Mouse (Mus musculus) midbrain, embryonic 12.5 days (tissue): ENCODE measurements at regions not wholly inside any gene's neighbourhood (a gene's known extent, or its start where the extent isn't known, plus 50 kb on each side); places are given as distances from the start of the nearest gene placed in this dataset.

Source experiments
- ATAC-seq: fragments of 200-750 bp; cut with Nextera tagmentation; 2 replicates; pipeline ENCODE4 v1.8.0; 2017; ENCODE audit warnings: low read depth, moderate TSS enrichment, moderate library complexity; ENCODE audit not compliant: low FRiP score
- H3K27ac ChIP-seq: fragments of 300-500 bp; sonication (generic); replicated peaks from 2 replicates; pipeline ENCODE4 v1.5.1; 2016; ENCODE audit warnings: mild to moderate bottlenecking
- H3K27me3 ChIP-seq: fragments of 300-500 bp; sonication (generic); 2 replicates; pipeline ENCODE4 v1.6.1; 2016; ENCODE audit warnings: mild to moderate bottlenecking
- H3K36me3 ChIP-seq: fragments of 300-500 bp; sonication (generic); 2 replicates; pipeline ENCODE4 v1.6.1; 2016
- H3K4me1 ChIP-seq: fragments of 300-500 bp; sonication (generic); 2 replicates; pipeline ENCODE4 v1.6.1; 2016
- H3K4me2 ChIP-seq: fragments of 300-500 bp; sonication (generic); replicated peaks from 2 replicates; pipeline ENCODE4 v1.6.1; 2016; ENCODE audit warnings: mild to moderate bottlenecking, moderate library complexity
- H3K4me3 ChIP-seq: fragments of 300-500 bp; sonication (generic); 2 replicates; pipeline ENCODE4 v1.5.1; 2016; ENCODE audit warnings: mild to moderate bottlenecking
- H3K9ac ChIP-seq: fragments of 300-500 bp; sonication (generic); replicated peaks from 2 replicates; pipeline ENCODE4 v1.6.1; 2016; ENCODE audit warnings: mild to moderate bottlenecking, moderate library complexity
- H3K9me3 ChIP-seq: fragments of 300-500 bp; sonication (generic); 2 replicates; pipeline ENCODE4 v1.6.1; 2016; ENCODE audit warnings: mild to moderate bottlenecking
- WGBS: fragments of 180-500 bp; shearing (Covaris S2); methylation state at CpG from one replicate; pipeline ENCODE4 v1.1.7; 2016; 5-methylcytosine and 5-hydroxymethylcytosine counted together

GRCm38 (mm10) chr3:83416536-83416935 is 288.8 kb downstream of the Dchs2 start:
- no peaks in the 10 kb centered on the region for H3K9me3 ChIP-seq
- H3K4me1 ChIP-seq: no peaks in the 10 kb centered on the region
- no peak for ATAC-seq
- no peak overlapping the region for H3K9ac ChIP-seq
- no peaks in the 10 kb centered on the region for H3K36me3 ChIP-seq
- no peak overlapping the region for H3K27ac ChIP-seq
- no peak overlapping the region for H3K4me3 ChIP-seq
- H3K4me2 ChIP-seq: no peak overlapping the region
- H3K27me3 ChIP-seq: no peaks in the 10 kb centered on the region

DNA sequence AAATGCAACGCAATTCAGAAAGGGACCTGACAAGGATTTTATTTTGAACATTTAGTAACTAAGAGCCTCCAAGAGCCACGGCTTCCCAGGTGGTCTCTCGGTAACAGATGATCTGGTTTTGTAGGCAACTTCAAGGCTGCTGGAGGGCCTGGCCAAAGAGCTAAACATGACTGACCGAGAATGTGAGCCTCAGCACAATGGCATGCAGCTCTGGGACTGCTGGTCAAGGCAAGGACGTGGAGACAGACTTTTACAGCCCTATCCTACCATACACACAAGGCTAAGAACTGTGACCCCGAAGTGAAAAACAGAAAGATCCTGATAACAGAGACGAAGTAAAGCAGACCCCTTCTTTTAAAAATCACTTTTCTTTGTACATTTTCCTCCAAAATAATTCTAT is 296.5 kb downstream of the Dchs2 start:
- 66% methylated on average over 7 of the region's 7 CpGs for WGBS
- H3K4me1 ChIP-seq: no peaks in the 10 kb centered on the region

DNA sequence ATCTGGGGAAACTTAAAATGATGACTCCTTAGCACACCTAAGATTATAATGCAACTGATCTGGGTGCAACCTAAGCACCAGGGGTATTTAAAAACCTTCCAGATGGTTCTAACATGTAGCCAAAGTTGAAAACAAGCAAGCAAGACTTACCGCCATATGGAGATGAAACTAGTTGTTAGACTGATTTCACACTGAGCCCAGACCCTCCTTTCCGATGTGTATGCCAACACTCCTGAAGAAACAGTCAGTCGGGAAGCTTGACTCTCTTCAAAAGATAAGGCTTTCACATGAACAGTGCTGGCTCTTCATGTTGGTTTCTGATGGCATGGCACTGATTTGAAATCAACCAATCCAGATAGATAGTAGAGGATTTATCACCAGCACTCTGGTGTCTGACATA is 301.6 kb downstream of the Dchs2 start:
- ATAC-seq: no peak
- Histone ChIP-seq H3K27me3 (no peaks in the 10 kb centered on the region), H3K9me3 (no peaks in the 10 kb centered on the region), H3K9ac (no peak overlapping the region), H3K4me3 (no peak overlapping the region), H3K27ac (no peak overlapping the region), H3K4me2 (no peak overlapping the region), H3K36me3 (no peaks in the 10 kb centered on the region), H3K4me1 (no peaks in the 10 kb centered on the region)
- WGBS: 89% methylated on average over 3 of the region's 3 CpGs

More for the DNA sequence above, 296.5 kb downstream of the Dchs2 start:
- no peaks in the 10 kb centered on the region for H3K36me3 ChIP-seq
- no peak for ATAC-seq
- no peak overlapping the region for H3K9ac ChIP-seq
- H3K4me2 ChIP-seq: no peak overlapping the region
- no peaks in the 10 kb centered on the region for H3K27me3 ChIP-seq
- H3K9me3 ChIP-seq: no peaks in the 10 kb centered on the region
- no peak overlapping the region for H3K27ac ChIP-seq
- H3K4me3 ChIP-seq: no peak overlapping the region

GRCm38 (mm10) chr3:83446154-83446667 is 318.5 kb downstream of the Dchs2 start:
- H3K27ac ChIP-seq: no peak overlapping the region
- no peak overlapping the region for H3K4me2 ChIP-seq
- H3K4me1 ChIP-seq: no peaks in the 10 kb centered on the region
- no peaks in the 10 kb centered on the region for H3K9me3 ChIP-seq
- no peaks in the 10 kb centered on the region for H3K36me3 ChIP-seq
- H3K9ac ChIP-seq: no peak overlapping the region
- 90% methylated on average over 7 of the region's 7 CpGs for WGBS
- no peaks in the 10 kb centered on the region for H3K27me3 ChIP-seq
- H3K4me3 ChIP-seq: no peak overlapping the region
- ATAC-seq: no peak

DNA sequence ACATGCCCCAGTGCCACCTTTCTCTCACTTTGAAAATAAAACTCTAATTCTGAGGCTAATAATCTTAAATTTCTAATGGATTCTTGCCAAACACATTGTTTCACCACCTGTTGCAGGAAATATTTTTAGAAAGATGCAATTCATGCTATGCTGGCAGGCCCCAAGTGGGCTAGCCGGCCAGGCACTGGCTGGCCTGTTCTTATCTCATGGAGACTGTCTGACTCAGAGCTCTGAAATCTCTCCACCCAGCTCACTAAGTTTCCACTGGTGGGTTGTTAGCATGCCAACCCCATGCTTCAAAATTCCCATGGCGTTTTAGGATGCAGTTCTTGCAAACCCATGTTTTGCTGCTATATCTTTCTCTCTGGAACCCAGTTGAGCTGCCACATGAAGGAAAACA is 315.5 kb upstream of the Sfrp2 start:
- Histone ChIP-seq H3K4me3 (no peak overlapping the region), H3K27me3 (no peaks in the 10 kb centered on the region), H3K4me2 (no peak overlapping the region), H3K9me3 (no peaks in the 10 kb centered on the region), H3K27ac (no peak overlapping the region), H3K9ac (no peak overlapping the region), H3K4me1 (no peaks in the 10 kb centered on the region), H3K36me3 (no peaks in the 10 kb centered on the region)
- WGBS: 92% methylated on average over 2 of the region's 2 CpGs
- ATAC-seq: no peak

DNA sequence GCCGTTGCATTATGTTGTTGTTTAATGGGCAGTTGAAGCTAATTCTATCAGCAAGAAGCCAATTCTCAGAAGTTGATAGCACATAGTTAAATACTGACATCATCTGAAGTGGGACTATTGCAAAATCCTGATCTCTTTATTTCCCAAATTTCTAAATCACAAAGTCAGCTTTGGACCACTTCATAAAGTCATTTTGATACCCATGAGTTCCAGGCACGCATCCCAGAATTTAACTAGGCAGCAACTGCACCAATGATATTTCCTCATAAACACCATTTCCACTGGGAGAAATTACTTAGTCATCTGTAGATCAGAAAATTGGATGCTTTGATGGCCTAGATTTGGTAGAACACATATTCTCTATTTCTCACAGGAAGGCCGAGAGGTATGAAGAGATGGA is 314.8 kb upstream of the Sfrp2 start:
- Histone ChIP-seq H3K4me2 (no peak overlapping the region), H3K27ac (no peak overlapping the region), H3K27me3 (no peaks in the 10 kb centered on the region), H3K4me1 (no peaks in the 10 kb centered on the region), H3K4me3 (no peak overlapping the region), H3K9me3 (no peaks in the 10 kb centered on the region), H3K9ac (no peak overlapping the region), H3K36me3 (no peaks in the 10 kb centered on the region)
- no peak for ATAC-seq
- WGBS: 85% methylated on average over 3 of the region's 3 CpGs

DNA sequence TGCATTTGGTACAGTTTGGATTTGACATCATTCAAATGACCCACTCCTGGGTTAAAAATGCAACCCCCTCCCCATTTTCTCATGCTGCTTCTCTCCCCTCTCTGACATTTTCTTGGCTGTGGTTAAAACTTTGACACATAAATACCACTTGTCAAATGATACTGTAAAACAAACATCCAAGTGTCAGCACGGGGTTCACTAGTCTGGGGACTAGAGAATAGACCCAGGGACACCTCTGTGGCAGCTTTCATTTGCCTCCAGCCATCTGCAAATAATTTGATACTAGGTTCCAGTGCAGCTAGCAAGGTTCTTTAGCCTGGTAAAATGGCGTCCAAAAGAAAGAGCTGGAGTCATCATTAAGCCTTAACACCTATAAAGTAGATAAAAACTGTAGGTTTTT is 312.7 kb upstream of the Sfrp2 start:
- Histone ChIP-seq H3K36me3 (no peaks in the 10 kb centered on the region), H3K9me3 (no peaks in the 10 kb centered on the region), H3K4me3 (no peak overlapping the region), H3K9ac (no peak overlapping the region), H3K27ac (no peak overlapping the region), H3K27me3 (no peaks in the 10 kb centered on the region), H3K4me1 (no peaks in the 10 kb centered on the region), H3K4me2 (no peak overlapping the region)
- 72% methylated on average over 2 of the region's 2 CpGs for WGBS
- no peak for ATAC-seq

- Histone ChIP-seq H3K9me3 (no peaks in the 10 kb centered on the region), H3K4me3 (no peak overlapping the region), H3K9ac (no peak overlapping the region), H3K4me2 (no peak overlapping the region), H3K27ac (no peak overlapping the region), H3K36me3 (no peaks in the 10 kb centered on the region), H3K4me1 (no peaks in the 10 kb centered on the region), H3K27me3 (no peaks in the 10 kb centered on the region)
- ATAC-seq: no peak
- 79% methylated on average over 1 of the region's 1 CpGs for WGBS
Observed at GRCm38 (mm10) chr3:83458450-83458849, 307.7 kb upstream of the Sfrp2 start.

DNA sequence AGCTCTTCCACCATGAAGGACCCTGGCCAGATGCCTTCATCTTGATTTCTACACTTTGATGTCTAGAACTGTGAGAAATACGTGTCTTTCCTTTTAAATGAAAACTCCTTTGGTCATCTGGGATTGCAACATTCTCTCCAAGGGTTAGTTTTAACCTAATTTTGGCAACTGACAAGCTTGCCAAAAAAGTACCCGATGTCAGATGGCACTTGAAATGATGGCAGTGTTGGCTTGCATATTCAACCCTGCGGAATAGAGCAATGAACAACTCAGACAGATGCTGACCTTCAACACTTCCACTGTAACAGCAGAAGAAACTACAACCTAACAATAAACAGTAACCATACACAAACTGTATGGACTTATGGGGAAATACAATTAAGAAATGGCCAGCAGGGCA is 286.9 kb upstream of the Sfrp2 start:
- no peak for ATAC-seq
- no peaks in the 10 kb centered on the region for H3K36me3 ChIP-seq
- H3K4me2 ChIP-seq: no peak overlapping the region
- no peaks in the 10 kb centered on the region for H3K4me1 ChIP-seq
- no peak overlapping the region for H3K4me3 ChIP-seq
- H3K9ac ChIP-seq: no peak overlapping the region
- 90% methylated on average over 3 of the region's 3 CpGs for WGBS
- H3K9me3 ChIP-seq: no peaks in the 10 kb centered on the region
- H3K27me3 ChIP-seq: no peaks in the 10 kb centered on the region
- no peak overlapping the region for H3K27ac ChIP-seq

DNA sequence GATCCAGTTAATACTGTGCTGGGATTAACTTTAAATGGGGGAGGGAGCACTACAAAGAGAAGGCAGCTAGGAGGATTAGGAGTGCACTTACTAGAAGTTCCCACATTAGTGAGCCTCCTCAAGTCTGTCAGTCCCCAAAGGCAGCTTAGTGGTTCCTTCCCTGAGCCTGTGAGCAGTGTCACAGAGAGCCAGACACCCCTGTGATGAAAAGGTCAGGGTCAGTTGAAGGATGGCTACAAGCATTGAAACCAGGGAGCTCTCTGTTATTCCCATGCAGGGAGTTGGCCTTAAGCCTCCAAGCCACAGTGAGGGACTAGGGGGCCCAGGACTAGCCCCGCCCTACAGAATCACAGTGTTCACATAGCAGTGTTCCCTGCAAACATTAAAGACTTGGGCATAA is 285.9 kb upstream of the Sfrp2 start:
- Histone ChIP-seq H3K27me3 (no peaks in the 10 kb centered on the region), H3K36me3 (no peaks in the 10 kb centered on the region), H3K9me3 (no peaks in the 10 kb centered on the region), H3K27ac (no peak overlapping the region), H3K4me2 (no peak overlapping the region), H3K4me3 (no peak overlapping the region), H3K4me1 (no peaks in the 10 kb centered on the region), H3K9ac (no peak overlapping the region)
- 64% methylated on average over 1 of the region's 1 CpGs for WGBS
- ATAC-seq: no peak

DNA sequence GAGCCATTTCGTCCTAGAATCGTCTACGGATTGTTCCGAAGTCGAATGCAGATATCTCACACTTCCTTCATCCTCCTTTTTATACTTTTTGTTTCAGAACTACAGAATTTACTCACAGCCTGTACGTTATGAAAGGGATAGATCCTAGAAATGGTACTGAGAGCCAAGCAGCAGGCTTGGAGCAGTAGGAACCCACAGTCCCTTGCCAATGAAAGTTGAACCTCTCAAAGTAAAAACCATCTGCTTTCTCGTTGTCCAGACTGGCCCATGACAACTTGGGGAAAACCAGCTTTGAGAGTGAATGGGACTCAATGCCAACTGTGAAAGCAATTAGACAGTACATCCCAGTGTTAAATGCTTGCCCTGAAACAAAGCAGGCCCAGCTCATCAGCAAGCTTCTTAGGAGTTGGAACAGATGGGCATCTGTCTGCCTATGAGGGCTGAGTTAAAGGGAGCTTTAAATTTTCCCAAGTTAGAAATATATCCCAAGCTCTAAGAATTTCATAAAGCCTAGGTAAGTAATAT is 279.9 kb upstream of the Sfrp2 start:
- Histone ChIP-seq H3K27ac (no peak overlapping the region), H3K4me2 (no peak overlapping the region), H3K9me3 (no peaks in the 10 kb centered on the region), H3K27me3 (no peaks in the 10 kb centered on the region), H3K4me3 (no peak overlapping the region), H3K4me1 (no peaks in the 10 kb centered on the region), H3K36me3 (no peaks in the 10 kb centered on the region), H3K9ac (no peak overlapping the region)
- ATAC-seq: no peak
- 89% methylated on average over 7 of the region's 7 CpGs for WGBS

GRCm38 (mm10) chr3:83495584-83495983 is 270.5 kb upstream of the Sfrp2 start:
- H3K27me3 ChIP-seq: no peaks in the 10 kb centered on the region
- no peak for ATAC-seq
- H3K4me2 ChIP-seq: no peak overlapping the region
- no peaks in the 10 kb centered on the region for H3K4me1 ChIP-seq
- H3K36me3 ChIP-seq: no peaks in the 10 kb centered on the region
- H3K27ac ChIP-seq: no peak overlapping the region
- WGBS: 28% methylated on average over 1 of the region's 1 CpGs
- no peak overlapping the region for H3K9ac ChIP-seq
- H3K4me3 ChIP-seq: no peak overlapping the region
- H3K9me3 ChIP-seq: no peaks in the 10 kb centered on the region

DNA sequence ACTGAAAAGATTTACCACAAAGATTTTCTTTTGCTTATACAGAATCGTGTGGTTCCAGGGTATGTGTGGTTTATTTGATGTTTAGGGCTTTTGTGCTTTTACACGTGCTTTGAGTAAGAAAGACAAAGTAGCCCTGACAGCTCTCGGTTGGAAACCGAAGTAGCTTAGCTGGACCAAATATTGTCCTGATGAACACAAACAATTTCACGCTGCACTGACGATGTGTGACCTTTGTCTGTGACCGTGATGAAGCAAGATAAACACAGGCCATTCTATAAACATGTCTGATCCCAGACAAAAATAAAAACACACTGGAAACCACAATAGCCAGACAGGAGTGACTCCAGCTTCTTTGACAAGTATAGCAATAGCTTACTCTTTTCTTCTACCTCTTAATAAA is 262.2 kb upstream of the Sfrp2 start:
- Histone ChIP-seq H3K4me2 (no peak overlapping the region), H3K36me3 (no peaks in the 10 kb centered on the region), H3K27ac (no peak overlapping the region), H3K9me3 (no peaks in the 10 kb centered on the region), H3K27me3 (no peaks in the 10 kb centered on the region), H3K4me1 (no peaks in the 10 kb centered on the region), H3K9ac (no peak overlapping the region), H3K4me3 (no peak overlapping the region)
- WGBS: 18% methylated on average over 7 of the region's 7 CpGs
- ATAC-seq: no peak
